Mouse (Mus musculus): ENCODE data around the gene Ptgds. TPM values are rescaled to one million over a fixed set of nuclear protein-coding genes. Genes with fewer than 3 reads are reported as not detected.

Gene Ptgds
- total RNA-seq, 2 experiments from 2014 or later, result not detected

DNA sequence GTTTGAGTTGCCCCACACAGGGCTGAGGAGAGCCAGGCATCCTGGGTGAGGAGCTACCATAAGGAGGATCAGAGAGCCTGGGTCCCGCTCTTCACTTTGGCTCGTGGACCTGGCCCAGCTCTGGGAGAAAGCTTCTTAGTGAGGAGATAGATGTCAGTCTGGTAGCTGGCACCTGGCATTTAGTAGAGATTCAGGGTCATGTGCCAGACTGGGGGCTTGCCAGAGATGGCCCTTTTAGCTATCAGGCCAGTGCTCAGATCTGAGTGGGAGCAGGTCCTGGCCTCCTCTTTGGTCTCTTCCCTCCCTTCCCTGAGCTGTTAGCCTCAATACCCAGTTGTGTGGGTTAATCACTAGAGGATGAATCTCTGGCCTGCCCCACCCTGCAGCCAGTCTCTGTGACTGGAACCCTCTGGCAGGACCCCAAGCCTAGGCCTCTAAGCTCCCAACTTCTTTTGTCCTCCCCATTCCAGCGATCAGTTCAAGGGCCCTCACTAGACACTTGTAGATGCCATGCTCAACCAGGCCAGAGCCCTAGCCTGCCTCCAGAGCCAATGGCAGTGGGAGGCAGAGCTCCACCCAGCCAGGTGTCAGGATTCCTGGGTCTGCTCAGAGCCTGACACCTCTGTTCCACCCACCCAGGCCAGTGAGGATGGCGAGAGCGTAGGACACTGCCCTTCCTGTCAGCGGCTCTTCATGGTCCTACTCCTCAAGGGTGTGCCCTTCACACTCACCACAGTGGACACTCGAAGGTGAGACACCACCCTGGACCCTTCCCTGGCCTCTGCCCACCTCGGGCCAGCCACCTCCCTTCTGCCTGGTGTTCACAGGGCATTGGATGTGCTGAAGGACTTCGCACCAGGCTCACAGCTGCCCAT, 12.6 kb downstream of the Ptgds start:
- no peak overlapping the region for H3K4me3 ChIP-seq
- TF ChIP-seq CTCF (IDR thresholded peaks at IDR 0.05), result no peak
- intact Hi-C loops (cut with DNase I), result no loop called here
- DNase-seq, result no peak
- H3K27ac ChIP-seq, result no peak overlapping the region

DNA sequence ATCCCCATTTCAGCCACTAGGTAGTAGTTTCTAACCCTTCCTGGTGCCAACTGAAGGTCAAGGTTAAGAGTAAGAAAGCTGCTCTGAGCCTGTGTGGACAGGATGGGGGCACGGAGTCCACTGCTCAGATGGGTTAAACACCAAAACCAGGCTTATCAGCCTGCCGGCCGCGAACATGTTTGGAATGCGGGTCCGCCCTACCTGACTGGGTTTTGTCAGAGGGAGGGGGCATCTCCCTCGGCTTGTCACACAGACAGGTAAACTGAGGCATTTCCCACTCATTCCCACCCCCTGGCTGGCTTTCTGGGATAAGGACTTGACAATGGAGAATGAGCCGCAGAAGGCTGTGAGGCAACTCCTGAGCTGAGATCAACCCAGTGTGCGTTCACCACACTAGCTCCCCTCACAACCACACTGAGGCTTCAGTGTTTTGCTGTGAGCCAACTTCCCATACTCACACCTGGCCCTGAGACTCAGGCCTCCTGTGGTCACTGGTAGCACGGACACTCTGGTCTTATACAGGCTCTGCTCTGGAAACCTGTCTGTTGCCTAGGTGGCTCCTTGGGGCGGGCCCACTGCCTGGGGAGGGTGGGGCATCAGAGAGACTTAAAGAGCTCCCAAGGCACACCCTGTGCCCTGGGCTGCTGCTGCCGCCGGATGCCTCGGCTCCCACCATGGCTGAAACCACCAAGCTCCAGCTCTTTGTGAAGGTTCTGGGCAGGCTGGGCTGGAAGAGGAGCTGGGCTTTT, 13.5 kb downstream of the Ptgds start, which contains the start of gene Clic3:
Gene Clic3 (plus strand): TSS at position 634 of the 749 bp plus-strand sequence.
- Histone ChIP-seq H3K27ac (no peak within 1 kb of the TSS), H3K4me3 (no peak within 1 kb of the TSS)
- no peak for TF ChIP-seq CTCF (IDR thresholded peaks at IDR 0.05)
- intact Hi-C loops (cut with DNase I), result no loop called here
- no peak for DNase-seq

DNA sequence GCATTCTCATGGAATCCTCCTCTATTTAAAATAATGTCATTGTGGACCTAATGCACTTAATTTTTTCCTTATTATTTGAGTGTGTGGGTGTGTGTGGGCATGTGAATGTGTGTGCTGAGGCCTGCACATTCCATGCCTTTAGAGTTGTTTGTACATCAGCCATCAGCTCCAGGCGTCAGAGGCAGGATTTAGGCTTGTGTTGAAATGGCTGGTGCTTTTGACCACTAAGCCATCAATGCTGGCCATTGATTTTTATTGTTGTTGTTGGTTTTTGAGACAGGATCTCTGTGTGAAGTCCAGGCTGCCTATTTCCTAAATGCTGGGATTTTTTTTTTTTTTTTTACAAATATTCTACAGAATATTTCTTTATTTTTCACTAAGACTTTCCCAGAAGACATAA, 16.9 kb downstream of the Ptgds start:
- TF ChIP-seq CTCF (IDR thresholded peaks at IDR 0.05), result no peak
- intact Hi-C loops (cut with DNase I), result no loop called here
- H3K27ac ChIP-seq, result no peak overlapping the region
- no peak for DNase-seq
- no peak overlapping the region for H3K4me3 ChIP-seq

DNA sequence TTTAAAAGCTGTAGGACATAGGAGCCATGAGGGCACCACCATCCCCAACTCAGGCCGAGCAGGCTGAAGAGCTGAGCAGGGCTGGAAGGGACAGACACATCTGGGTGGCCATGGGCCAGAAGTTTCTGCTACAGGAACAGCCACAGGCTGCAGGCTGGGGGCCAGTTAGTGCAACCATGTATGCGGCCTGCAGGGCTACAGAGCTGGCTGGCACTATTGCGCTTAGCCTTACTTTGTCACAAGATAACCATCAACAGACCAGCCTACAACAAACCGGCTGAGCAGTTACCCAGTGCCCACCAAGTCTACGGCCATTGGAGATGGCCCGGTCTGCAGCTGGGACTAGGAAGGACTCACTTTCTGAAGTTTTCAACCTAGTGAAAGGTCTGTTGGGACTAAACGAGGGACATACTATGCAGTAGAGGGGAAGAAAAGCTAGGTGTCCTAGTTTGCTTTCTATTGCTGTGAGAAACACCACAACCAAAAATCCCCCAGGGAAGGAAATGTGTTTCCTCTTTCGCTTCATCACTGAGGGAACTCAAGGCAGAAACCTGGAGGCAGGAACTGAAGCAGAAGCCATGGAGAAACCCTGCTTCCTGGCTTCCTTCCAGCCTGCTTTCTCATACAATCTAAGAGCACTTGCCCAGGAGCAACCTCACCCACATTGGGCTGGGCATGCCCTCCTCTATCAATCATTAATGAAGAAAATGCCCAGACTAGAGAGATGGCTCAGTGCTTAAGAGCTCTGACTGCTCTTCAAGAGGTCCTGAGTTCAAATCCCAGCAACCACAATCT, 18.8 kb downstream of the Ptgds start:
- intact Hi-C loops (cut with DNase I), result no loop called here
- no peak overlapping the region for H3K4me3 ChIP-seq
- no peak overlapping the region for H3K27ac ChIP-seq
- DNase-seq, result peak; percentile 19
- TF ChIP-seq CTCF (IDR thresholded peaks at IDR 0.05), result no peak

DNA sequence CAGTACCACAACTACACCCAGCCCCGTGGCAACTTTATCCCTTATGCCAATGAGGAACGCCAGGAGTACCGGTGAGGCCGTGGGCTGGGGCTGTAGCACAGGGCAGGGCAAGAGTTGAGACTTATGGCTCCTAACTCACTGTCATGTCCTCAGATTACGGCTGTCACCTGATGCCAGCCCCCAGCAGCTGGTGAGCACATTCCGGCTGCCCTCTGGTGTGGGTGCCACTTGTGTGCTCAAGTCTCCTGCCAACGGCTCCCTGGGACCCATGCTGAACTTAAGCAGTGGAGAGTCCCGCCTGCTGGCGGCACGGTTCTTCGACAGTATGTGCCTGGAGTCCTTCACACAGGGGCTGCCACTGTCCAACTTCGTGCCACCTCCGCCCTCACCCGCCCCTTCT, 27.2 kb downstream of the Ptgds start:
- no peak for TF ChIP-seq CTCF (IDR thresholded peaks at IDR 0.05)
- intact Hi-C loops (cut with DNase I), result no loop called here
- Histone ChIP-seq H3K27ac (no peak overlapping the region), H3K4me3 (no peak overlapping the region)
- no peak for DNase-seq

DNA sequence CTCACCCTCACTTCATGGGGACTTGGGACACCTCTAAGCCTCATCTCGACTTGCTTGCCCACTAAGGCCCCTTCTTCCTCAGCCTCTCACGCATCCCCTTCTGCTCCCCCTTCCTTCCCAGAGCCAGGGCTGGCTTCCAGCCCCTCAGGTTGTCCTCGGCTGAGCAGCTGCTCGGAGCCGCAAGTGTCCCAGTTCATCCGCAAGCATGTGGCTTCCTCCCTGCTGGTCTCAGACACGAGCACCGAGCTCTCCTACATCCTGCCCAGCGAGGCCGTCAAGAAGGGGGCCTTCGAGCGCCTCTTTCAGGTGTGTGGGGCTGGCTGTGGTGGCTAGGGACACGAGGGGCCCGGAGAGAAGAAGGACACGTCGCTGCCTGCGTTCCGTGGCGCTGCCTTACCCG, 28.8 kb downstream of the Ptgds start:
- no peak for TF ChIP-seq CTCF (IDR thresholded peaks at IDR 0.05)
- intact Hi-C loops (cut with DNase I), result no loop called here
- peak; percentile 14 for DNase-seq
- Histone ChIP-seq H3K27ac (no peak overlapping the region), H3K4me3 (no peak overlapping the region)

DNA sequence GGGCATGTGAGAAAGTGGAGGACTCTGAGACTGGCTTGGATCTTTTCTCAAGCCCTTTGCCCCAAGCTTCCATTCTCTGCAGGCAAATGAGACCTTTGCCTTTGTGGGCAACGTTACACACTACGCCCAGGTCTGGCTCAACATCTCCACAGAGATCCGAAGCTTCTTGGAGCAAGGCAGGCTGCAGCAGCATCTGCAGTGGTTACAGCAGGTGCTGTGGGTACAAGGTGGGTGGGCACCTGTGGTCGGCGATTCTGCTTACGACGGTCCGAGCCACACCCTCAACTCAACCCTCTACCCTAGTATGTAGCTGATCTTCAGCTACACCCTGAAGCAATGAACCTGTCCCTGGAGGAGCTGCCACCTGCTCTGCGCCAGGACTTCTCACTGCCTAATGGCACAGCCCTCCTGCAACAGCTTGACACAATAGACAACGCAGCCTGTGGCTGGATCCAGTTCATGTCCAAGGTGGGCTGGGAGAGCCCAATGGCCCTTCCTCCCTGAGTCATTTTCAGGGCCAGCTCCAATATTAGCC, 33.5 kb downstream of the Ptgds start:
- intact Hi-C loops (cut with DNase I), result no loop called here

DNA sequence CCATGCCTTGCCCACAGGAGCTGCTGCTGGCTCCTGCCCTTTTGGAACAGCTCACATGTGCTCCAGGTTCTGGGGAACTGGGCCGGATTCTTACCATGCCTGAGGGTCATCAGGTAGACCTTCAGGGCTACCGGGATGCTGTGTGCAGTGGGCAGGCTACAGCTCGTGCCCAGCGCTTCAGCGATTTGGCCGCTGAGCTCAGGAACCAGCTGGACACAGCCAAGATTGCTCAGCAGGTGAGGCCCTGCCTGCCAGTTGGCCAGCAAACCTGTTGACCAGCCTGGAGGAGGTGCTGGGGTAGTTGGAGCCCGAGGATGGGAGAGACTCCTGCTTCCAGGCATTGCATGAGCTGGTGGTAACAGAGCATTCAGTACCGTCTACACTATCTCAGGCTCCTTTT, 35.6 kb downstream of the Ptgds start:
- no peak overlapping the region for H3K4me3 ChIP-seq
- TF ChIP-seq CTCF (IDR thresholded peaks at IDR 0.05), result no peak
- intact Hi-C loops (cut with DNase I), result no loop called here
- DNase-seq, result peak; percentile 10
- no peak overlapping the region for H3K27ac ChIP-seq

More for the DNA sequence above, 33.5 kb downstream of the Ptgds start:
- no peak for TF ChIP-seq CTCF (IDR thresholded peaks at IDR 0.05)
- H3K27ac ChIP-seq, result no peak overlapping the region
- no peak overlapping the region for H3K4me3 ChIP-seq
- no peak for DNase-seq

DNA sequence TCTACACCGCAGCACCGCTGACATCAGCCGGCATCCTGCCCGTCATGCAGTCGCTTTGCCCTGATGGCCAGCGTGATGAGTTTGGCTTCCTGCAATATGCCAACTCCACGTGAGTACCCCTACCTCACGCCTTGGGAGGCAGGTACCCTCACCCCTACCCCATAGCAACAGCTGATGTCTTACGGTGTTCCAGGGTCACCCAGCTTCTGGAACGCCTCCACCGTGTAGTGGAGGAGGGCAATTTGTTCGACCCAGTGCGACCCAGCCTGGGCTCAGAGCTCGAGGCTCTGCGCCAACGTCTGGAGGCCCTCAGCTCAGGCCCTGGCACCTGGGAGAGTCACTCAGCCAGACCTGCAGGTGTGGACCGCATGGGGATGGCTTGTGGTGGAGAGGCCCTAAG, 36.7 kb downstream of the Ptgds start:
- TF ChIP-seq CTCF (IDR thresholded peaks at IDR 0.05), result no peak

DNA sequence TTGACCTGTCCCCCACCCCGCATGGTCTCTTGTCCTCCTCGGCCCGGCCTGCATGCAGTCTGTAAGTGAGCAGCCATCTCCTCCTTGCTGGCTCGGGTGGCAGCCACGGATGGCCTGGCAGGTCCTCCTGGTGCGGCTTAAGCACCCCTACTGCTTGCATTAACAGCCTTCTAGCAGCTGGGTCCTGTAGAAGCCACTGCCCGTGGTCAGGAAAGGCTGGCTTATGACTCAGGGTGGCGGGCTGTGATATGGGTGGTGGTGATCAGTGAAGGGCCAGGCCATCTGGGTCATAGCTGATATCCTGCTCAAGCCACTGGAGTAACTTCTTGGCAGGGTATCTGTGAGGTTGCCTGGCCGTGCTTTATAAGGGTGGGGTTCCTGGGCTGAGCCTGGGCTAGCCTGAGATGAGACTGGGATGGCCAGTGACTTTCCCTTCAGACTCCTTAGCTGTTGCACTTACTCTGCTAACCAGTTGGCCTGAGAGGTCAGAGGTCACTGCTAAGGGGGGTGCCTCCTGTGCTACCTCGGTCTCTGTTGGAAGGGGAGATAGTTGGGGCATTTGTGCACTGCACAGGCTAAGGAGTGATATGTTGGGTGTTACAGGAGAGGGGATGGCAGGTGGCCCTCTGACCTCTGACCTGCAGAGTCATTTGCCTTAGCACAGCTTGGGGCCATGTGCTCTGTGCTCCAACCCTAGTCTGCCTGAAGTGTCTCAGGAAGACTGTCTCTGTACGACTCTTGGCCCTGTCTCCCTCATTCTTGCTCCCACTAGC, 37.3 kb downstream of the Ptgds start:
- peak; percentile 18 for DNase-seq
- Histone ChIP-seq H3K4me3 (no peak overlapping the region), H3K27ac (no peak overlapping the region)
- TF ChIP-seq CTCF (IDR thresholded peaks at IDR 0.05), result no peak
- intact Hi-C loops (cut with DNase I), result no loop called here

More for the DNA sequence above, 36.7 kb downstream of the Ptgds start:
- Histone ChIP-seq H3K4me3 (no peak overlapping the region), H3K27ac (no peak overlapping the region)
- intact Hi-C loops (cut with DNase I), result no loop called here
- DNase-seq, result peak; percentile 14

DNA sequence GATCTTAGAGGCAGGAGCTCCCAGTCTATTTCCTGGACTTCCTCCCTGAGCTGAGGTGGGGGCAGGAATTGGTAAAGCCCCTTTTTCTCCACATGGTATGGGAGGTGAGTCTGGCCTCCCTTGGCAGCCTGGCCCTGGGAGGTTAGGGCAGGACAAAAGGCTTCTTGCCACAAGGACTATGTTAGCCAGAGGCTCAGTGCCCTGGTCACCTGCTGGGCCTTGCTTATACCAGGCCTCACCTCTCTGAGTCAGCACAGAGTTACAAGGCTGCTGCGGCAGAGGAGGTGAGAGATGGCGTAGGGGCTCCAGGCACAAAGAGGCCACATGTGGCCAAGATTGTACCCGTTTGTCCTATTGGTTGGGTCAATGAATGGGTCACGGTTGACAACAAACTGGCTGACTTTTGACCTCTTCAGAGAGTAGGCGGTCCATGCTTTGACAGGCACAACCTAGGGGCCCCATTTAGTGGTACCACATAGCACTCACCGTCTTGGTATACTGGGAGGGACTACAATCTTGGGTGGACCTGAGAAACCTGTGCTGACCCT, 38.5 kb downstream of the Ptgds start:
- TF ChIP-seq CTCF (IDR thresholded peaks at IDR 0.05), result no peak
- no peak overlapping the region for H3K27ac ChIP-seq
- no peak overlapping the region for H3K4me3 ChIP-seq
- intact Hi-C loops (cut with DNase I), result no loop called here
- DNase-seq, result peak; percentile 14

Measured in gastrocnemius, adult 2 months (tissue).